Mouse (Mus musculus) heart, embryonic 16.5 days (tissue): ENCODE measurements around the gene Tmem135. TPM values are rescaled to one million over a fixed set of nuclear protein-coding genes. Genes with fewer than 3 reads are reported as not detected.

ENCODE experiments used
- ATAC-seq: fragments of 200-750 bp; cut with Nextera tagmentation; replicated peaks from 2 replicates; pipeline ENCODE4 v1.8.0; 2017; ENCODE audit warnings: moderate number of reproducible peaks; ENCODE audit not compliant: insufficient read depth, low FRiP score; ENCODE audit errors: extremely low read depth
- H3K27ac ChIP-seq: fragments of 300-500 bp; sonication (generic); 2 replicates; pipeline ENCODE4 v1.5.1; 2014; ENCODE audit warnings: mild to moderate bottlenecking, low read length, control low read depth, moderate library complexity
- H3K27me3 ChIP-seq: fragments of 300-500 bp; sonication (generic); 2 replicates; pipeline ENCODE4 v1.6.1; 2014; ENCODE audit warnings: low read length, mixed read lengths; ENCODE audit not compliant: control insufficient read depth, insufficient read depth
- H3K36me3 ChIP-seq: fragments of 300-500 bp; sonication (generic); 2 replicates; pipeline ENCODE4 v1.6.1; 2014; ENCODE audit not compliant: control insufficient read depth, insufficient read depth
- H3K4me1 ChIP-seq: fragments of 300-500 bp; sonication (generic); 2 replicates; pipeline ENCODE4 v1.6.1; 2014; ENCODE audit warnings: low read length, mixed read lengths; ENCODE audit not compliant: control insufficient read depth, insufficient read depth
- H3K4me2 ChIP-seq: fragments of 300-500 bp; sonication (generic); 2 replicates; pipeline ENCODE4 v1.6.1; 2014; ENCODE audit warnings: low read depth, mild to moderate bottlenecking, control low read depth, low read length
- H3K4me3 ChIP-seq: fragments of 300-500 bp; sonication (generic); 2 replicates; pipeline ENCODE4 v1.5.1; 2014; ENCODE audit warnings: mild to moderate bottlenecking, control low read depth, low read length
- H3K9ac ChIP-seq: fragments of 300-500 bp; sonication (generic); 2 replicates; pipeline ENCODE4 v1.6.1; 2014; ENCODE audit warnings: low read length, control low read depth
- H3K9me3 ChIP-seq: fragments of 300-500 bp; sonication (generic); replicated peaks from 2 replicates; pipeline ENCODE4 v1.6.1; 2016; ENCODE audit warnings: low read length; ENCODE audit not compliant: control insufficient read depth
- WGBS: fragments of 180-500 bp; shearing (Covaris S2); extraction: QIAGEN DNeasy Blood & Tissue Kit; methylation state at CpG from one replicate; pipeline ENCODE4 v1.1.7; 2014; 5-methylcytosine and 5-hydroxymethylcytosine counted together
- polyA plus RNA-seq: library from polyadenylated mRNA; unstranded; fragments of >200 nt; fragmentation: Nextera tagmentation; extraction: Ambion mirVana; gene quantifications from 2 replicates; pipeline ENCODE4 v1.2.1, GENCODE M21; 2015

Gene Tmem135
- polyA plus RNA-seq, 1 experiment from 2014 or later = 27.8 TPM

DNA sequence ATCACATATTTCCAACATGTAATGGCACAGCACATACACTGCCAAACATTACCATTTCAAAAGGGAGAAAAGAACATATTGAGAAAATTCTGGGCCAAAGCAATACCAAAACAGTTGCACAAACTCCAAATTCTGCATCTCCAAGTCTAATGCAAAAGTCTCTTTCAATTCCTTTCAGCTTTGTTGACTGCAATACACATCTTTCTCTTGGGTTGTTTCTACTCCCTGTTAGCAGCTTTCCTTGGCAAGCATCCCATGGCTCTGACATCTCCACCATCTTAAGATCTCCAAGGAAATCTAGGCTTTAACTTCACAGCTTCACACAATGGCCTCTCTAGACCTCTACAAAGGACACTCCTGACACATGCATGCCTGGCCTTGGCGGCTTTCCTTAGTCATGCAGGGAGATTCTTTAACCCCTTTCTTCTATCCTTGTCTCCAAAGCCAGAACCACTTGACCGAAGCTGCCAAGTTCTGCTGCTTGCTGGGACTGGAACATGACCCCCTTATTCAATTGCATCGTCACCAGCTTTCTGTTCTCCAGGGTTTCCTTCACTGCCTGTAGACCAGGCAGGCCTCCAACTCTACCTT lies 172.7 kb downstream of the Tmem135 start:
- no peak overlapping the region for H3K4me3 ChIP-seq

GRCm38 (mm10) chr7:89222609-89223008 lies 181.4 kb downstream of the Tmem135 start:
- Histone ChIP-seq H3K27me3 (no peaks in the 10 kb centered on the region), H3K4me3 (no peak overlapping the region), H3K27ac (no peak overlapping the region), H3K9ac (no peak overlapping the region), H3K9me3 (no peaks in the 10 kb centered on the region), H3K4me2 (no peak overlapping the region), H3K4me1 (no peaks in the 10 kb centered on the region), H3K36me3 (no peaks in the 10 kb centered on the region)
- ATAC-seq = no peak
- 76% methylated on average over 1 of the region's 1 CpGs for WGBS

More for the DNA sequence above, 172.7 kb downstream of the Tmem135 start:
- H3K9me3 ChIP-seq = no peaks in the 10 kb centered on the region
- 75% methylated on average over 3 of the region's 3 CpGs for WGBS
- no peak overlapping the region for H3K27ac ChIP-seq
- no peak overlapping the region for H3K9ac ChIP-seq
- H3K4me2 ChIP-seq = no peak overlapping the region
- H3K27me3 ChIP-seq = no peaks in the 10 kb centered on the region
- 0 out of 2 replicates have a peak, but pooled peaks cover 2% of the 10 kb centered on the region for H3K36me3 ChIP-seq
- H3K4me1 ChIP-seq = peaks cover 3% of the 10 kb centered on the region; the same call in 1 of the 2 replicates
- ATAC-seq = no peak

- no peaks in the 10 kb centered on the region for H3K36me3 ChIP-seq
- no peak overlapping the region for H3K9ac ChIP-seq
- no peak overlapping the region for H3K27ac ChIP-seq
- H3K9me3 ChIP-seq = no peaks in the 10 kb centered on the region
- no peak overlapping the region for H3K4me3 ChIP-seq
- ATAC-seq = no peak
- H3K27me3 ChIP-seq = no peaks in the 10 kb centered on the region
- no peak overlapping the region for H3K4me2 ChIP-seq
- 10% methylated on average over 1 of the region's 1 CpGs for WGBS
- H3K4me1 ChIP-seq = peaks cover 17% of the 10 kb centered on the region
These were observed 187.4 kb downstream of the Tmem135 start for GRCm38 (mm10) chr7:89216628-89217027.

- no peak overlapping the region for H3K4me3 ChIP-seq
- peak; percentile 67; the same call in 1 of the 2 replicates for ATAC-seq
- no peak overlapping the region for H3K9ac ChIP-seq
- H3K4me2 ChIP-seq = no peak overlapping the region
- H3K4me1 ChIP-seq = peaks cover 17% of the 10 kb centered on the region
- H3K36me3 ChIP-seq = no peaks in the 10 kb centered on the region
- no peaks in the 10 kb centered on the region for H3K9me3 ChIP-seq
- H3K27ac ChIP-seq = peak overlapping the region; percentile 5
- no peaks in the 10 kb centered on the region for H3K27me3 ChIP-seq
- 38% methylated on average over 2 of the region's 2 CpGs for WGBS
These were observed 187.9 kb downstream of the Tmem135 start for GRCm38 (mm10) chr7:89216118-89216517.

GRCm38 (mm10) chr7:89215714-89216113 lies 188.3 kb downstream of the Tmem135 start:
- H3K4me3 ChIP-seq = no peak overlapping the region
- ATAC-seq = no peak
- H3K36me3 ChIP-seq = no peaks in the 10 kb centered on the region
- peak overlapping the region; percentile 5 for H3K27ac ChIP-seq
- no peaks in the 10 kb centered on the region for H3K9me3 ChIP-seq
- no peaks in the 10 kb centered on the region for H3K27me3 ChIP-seq
- peaks cover 17% of the 10 kb centered on the region for H3K4me1 ChIP-seq
- H3K9ac ChIP-seq = no peak overlapping the region
- 62% methylated on average over 7 of the region's 7 CpGs for WGBS
- H3K4me2 ChIP-seq = no peak overlapping the region

DNA sequence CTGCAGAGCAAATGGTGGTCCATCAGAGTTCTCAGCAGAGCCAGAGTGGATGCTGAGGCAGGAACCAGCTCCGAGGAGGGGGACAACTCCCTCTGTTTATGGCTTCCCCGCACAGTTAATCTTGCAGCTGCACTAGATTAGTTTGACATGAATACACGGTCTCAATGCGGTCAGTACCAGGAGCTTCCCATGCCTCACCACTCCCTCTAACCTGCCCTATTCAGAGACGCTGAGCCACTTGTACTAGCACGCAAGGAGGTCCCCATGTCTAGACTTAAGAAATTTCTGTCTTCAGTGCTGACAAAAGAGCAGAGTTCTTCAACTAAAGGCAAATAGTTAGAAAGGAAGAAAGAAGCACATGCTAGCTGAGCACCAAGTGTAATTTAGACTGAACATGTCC lies 193.5 kb downstream of the Tmem135 start:
- ATAC-seq = no peak
- no peak overlapping the region for H3K4me2 ChIP-seq
- WGBS = 49% methylated on average over 6 of the region's 6 CpGs

DNA sequence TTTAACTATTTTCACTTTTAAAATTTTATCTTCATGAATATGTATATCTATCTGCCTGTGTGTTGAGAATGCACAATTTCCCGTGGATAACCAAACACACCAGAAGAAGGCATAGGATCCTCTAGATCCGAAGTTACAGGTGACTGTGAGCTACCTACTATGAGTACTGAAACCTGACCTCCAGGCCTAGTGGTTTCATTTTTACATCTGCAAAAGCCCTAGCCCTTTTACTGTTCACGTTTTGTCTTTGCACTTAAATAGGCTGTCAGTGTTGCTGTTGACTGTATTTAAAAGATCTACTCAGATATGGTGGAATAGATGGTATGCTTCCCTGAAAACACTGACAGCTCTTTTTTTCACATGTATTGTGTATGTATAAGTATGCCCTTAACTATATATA lies 197.9 kb downstream of the Tmem135 start:
- Histone ChIP-seq H3K36me3 (no peaks in the 10 kb centered on the region), H3K4me2 (no peak overlapping the region), H3K9ac (no peak overlapping the region), H3K4me3 (no peak overlapping the region), H3K27ac (no peak overlapping the region), H3K4me1 (no peaks in the 10 kb centered on the region), H3K9me3 (no peaks in the 10 kb centered on the region), H3K27me3 (no peaks in the 10 kb centered on the region)
- WGBS = 90% methylated on average over 3 of the region's 3 CpGs
- no peak for ATAC-seq

More for the DNA sequence above, 193.5 kb downstream of the Tmem135 start:
- H3K27me3 ChIP-seq = no peaks in the 10 kb centered on the region
- H3K27ac ChIP-seq = no peak overlapping the region
- no peak overlapping the region for H3K4me3 ChIP-seq
- no peak overlapping the region for H3K9ac ChIP-seq
- H3K36me3 ChIP-seq = no peaks in the 10 kb centered on the region
- H3K9me3 ChIP-seq = no peaks in the 10 kb centered on the region
- H3K4me1 ChIP-seq = peaks cover 4% of the 10 kb centered on the region

DNA sequence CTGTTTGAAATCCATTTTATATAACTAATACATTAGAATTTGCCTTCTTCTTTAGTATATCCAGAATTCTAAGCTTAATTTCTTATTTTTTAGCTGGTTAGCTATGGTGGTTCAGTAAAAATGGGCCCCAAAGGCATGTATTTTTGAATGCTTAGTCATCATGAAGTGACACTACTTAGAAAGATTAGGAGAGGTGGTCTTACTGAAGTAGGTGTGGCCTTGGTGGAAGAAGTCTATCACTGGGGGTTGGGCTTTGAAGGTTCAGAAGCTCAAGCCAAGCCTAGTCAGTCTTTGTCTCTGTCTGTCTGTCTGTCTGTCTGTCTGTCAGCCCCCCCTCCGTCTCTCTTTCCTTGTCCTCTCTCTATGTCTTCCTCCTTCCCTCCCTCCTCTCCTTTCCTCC lies 198.6 kb downstream of the Tmem135 start:
- no peak for ATAC-seq
- WGBS = 88% methylated on average over 1 of the region's 1 CpGs
- no peak overlapping the region for H3K27ac ChIP-seq

GRCm38 (mm10) chr7:89203144-89203543 lies 200.9 kb downstream of the Tmem135 start:
- ATAC-seq = no peak
- no peaks in the 10 kb centered on the region for H3K4me1 ChIP-seq
- 50% methylated on average over 5 of the region's 5 CpGs for WGBS

More for the DNA sequence above, 198.6 kb downstream of the Tmem135 start:
- no peaks in the 10 kb centered on the region for H3K27me3 ChIP-seq
- no peak overlapping the region for H3K4me2 ChIP-seq
- H3K9ac ChIP-seq = no peak overlapping the region
- H3K9me3 ChIP-seq = no peaks in the 10 kb centered on the region
- no peaks in the 10 kb centered on the region for H3K4me1 ChIP-seq
- no peak overlapping the region for H3K4me3 ChIP-seq
- no peaks in the 10 kb centered on the region for H3K36me3 ChIP-seq

More at GRCm38 (mm10) chr7:89203144-89203543, 200.9 kb downstream of the Tmem135 start:
- H3K9ac ChIP-seq = no peak overlapping the region
- no peaks in the 10 kb centered on the region for H3K36me3 ChIP-seq
- H3K9me3 ChIP-seq = no peaks in the 10 kb centered on the region
- no peak overlapping the region for H3K4me3 ChIP-seq
- no peaks in the 10 kb centered on the region for H3K27me3 ChIP-seq
- H3K27ac ChIP-seq = no peak overlapping the region
- no peak overlapping the region for H3K4me2 ChIP-seq
